Mouse (Mus musculus) cerebellum, adult 2 months (tissue): ENCODE measurements around the gene Churc1. TPM values are rescaled to one million over a fixed set of nuclear protein-coding genes. Genes with fewer than 3 reads are reported as not detected.
A peak's percentile ranks its signal among the peaks of the same experiment; 100 is the strongest.
"Not testable (repeated sequence)": the region's sequence is repeated elsewhere in the genome, so short reads cannot be mapped to it uniquely, and the experiment has no call there.

Source experiments
- DNase-seq, 2 experiments: peaks; one replicate each; pipeline ENCODE4 v3.0.0; 2021
- H3K27ac ChIP-seq: fragments of 200-500 bp; 2 replicates; pipeline ENCODE4 v1.5.1; 2012; ENCODE audit warnings: low read length, control low read depth, inconsistent platforms; ENCODE audit not compliant: insufficient read depth
- H3K27me3 ChIP-seq: fragments of 200-500 bp; 2 replicates; pipeline ENCODE4 v1.6.1; 2012; ENCODE audit warnings: inconsistent platforms, mild to moderate bottlenecking, low read length, moderate library complexity; ENCODE audit not compliant: control insufficient read depth, insufficient read depth
- H3K4me1 ChIP-seq: fragments of 200-500 bp; 2 replicates; pipeline ENCODE4 v1.6.1; 2011; ENCODE audit warnings: low read length; ENCODE audit not compliant: control insufficient read depth, insufficient read depth
- H3K4me3 ChIP-seq: fragments of 200-500 bp; replicated peaks from 2 replicates; pipeline ENCODE3; 2011; ENCODE audit warnings: mild to moderate bottlenecking, low read depth, low read length, control low read depth; ENCODE audit not compliant: insufficient read depth
- CTCF ChIP-seq: fragments of 200-500 bp; IDR thresholded peaks from 2 replicates; pipeline ENCODE4 v1.5.1; 2011; ENCODE audit warnings: low read depth, mild to moderate bottlenecking, control low read depth, low read length, moderate library complexity, borderline replicate concordance; ENCODE audit not compliant: insufficient read depth
- POLR2A ChIP-seq: fragments of 200-500 bp; IDR thresholded peaks from 2 replicates; pipeline ENCODE4 v1.6.1; 2011; ENCODE audit warnings: low read length, control low read depth, borderline replicate concordance; ENCODE audit not compliant: insufficient read depth
- WGBS: fragments of 180-500 bp; shearing (Covaris S2); methylation state at CpG from one replicate; pipeline ENCODE4 v1.1.7; 2018; 5-methylcytosine and 5-hydroxymethylcytosine counted together
- polyA plus RNA-seq: library from polyadenylated mRNA; depleted of rRNA; stranded (reverse); fragments of >200 nt; gene quantifications from 2 replicates; pipeline ENCODE4 v1.2.3, GENCODE M21; 2012

Churc1 gene
- polyA plus RNA-seq, 1 experiment, result 86.0 TPM

DNA sequence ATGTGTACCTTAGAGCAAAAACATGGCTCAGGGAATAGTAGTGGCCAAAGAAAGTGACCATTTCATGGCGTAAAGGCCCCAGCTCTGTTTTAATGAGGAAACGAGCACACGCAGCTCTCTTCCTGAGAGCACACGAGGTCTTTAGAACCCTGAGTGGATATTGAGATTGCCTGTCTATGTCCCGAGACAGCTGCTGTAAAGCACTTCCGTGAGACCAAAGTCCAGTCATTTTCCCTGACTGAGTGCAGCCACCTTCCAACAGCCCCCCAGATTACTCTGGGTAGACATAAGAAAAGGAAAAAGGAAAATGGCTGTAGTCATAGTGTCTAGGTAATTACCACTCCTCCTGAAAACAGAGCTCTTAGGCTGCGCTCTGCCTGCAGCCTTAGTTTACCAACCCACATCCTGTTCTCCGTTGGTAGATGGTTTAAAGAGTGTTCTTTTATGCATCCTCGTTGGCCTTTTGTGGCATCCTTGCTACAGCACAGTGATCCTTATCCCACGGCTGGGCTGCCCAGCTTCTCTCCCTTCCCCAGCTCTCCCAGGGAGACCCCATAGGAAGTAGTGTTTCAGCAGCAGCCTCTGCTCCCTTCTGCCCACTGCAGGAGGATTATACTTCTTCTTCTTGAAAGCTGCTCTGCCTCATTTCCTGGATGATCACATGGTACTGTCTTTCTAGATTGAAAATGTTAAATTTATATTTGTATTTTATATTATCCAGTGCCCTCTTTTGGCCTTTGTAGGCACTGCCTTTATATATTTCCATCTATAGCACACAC, 13.2 kb downstream of the Churc1 start:
- no peaks in the 10 kb centered on the region; the same call in 1 of the 2 replicates for H3K4me1 ChIP-seq
- WGBS, result 91% methylated on average over 10 of the region's 10 CpGs
- H3K27me3 ChIP-seq, result no peaks in the 10 kb centered on the region
- H3K27ac ChIP-seq, result no peak overlapping the region
- no peak for DNase-seq
- no peak for TF ChIP-seq POLR2A
- TF ChIP-seq CTCF, result no peak
- H3K4me3 ChIP-seq, result no peak overlapping the region

GRCm38 (mm10) chr12:76779951-76780350, 14.6 kb downstream of the Churc1 start:
- Histone ChIP-seq H3K27me3 (no peaks in the 10 kb centered on the region), H3K27ac (no peak overlapping the region), H3K4me3 (no peak overlapping the region), H3K4me1 (no peaks in the 10 kb centered on the region; the same call in 1 of the 2 replicates)
- TF ChIP-seq CTCF, result no peak
- no peak for TF ChIP-seq POLR2A
- WGBS, result 88% methylated on average over 5 of the region's 5 CpGs
- no peak for DNase-seq

DNA sequence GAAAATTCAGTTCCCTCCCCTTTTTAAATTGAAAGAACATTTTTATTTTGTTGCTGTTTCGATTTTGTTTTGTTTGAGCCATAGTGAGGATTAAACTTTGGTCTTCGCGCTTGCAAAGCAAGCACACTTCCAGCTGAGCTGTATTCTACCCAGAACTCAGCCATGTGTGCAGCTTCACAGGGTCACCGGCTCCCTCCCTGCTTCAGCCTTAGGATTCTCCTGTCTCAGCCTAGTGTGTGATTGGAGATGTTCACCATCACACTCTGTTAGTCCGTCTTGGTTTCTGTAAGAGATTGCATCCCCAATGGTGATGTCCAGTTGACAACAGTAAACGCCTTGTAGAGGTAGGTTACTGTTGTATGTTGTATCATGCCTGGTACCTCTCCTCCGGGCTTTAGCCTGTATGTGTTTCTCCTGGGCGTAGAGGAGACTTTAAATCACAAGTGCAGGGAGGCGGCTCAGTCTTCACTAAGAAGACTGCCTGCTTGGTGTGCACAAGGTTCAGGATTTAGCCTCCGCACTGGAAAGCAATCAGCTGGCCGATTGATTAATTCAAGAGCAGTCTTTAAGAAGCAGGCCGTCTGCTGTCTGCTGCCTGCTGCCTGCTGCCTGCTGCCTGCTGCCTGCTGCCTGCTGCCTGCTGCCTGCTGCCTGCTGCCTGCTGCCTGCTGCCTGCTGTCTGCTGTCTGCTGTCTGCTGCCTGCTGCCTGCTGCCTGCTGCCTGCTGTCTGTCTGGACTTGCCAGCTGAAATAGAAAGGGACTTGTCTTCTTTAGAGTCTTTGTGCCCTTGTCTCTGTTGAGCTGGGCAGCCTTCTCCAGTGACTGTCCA, 15.5 kb downstream of the Churc1 start:
- no peak for DNase-seq
- TF ChIP-seq CTCF (no peak), POLR2A (no peak)
- no peak overlapping the region for H3K27ac ChIP-seq
- no peaks in the 10 kb centered on the region for H3K27me3 ChIP-seq
- WGBS, result 60% methylated on average over 12 of the region's 12 CpGs
- no peaks in the 10 kb centered on the region; the same call in 1 of the 2 replicates for H3K4me1 ChIP-seq
- H3K4me3 ChIP-seq, result no peak overlapping the region

DNA sequence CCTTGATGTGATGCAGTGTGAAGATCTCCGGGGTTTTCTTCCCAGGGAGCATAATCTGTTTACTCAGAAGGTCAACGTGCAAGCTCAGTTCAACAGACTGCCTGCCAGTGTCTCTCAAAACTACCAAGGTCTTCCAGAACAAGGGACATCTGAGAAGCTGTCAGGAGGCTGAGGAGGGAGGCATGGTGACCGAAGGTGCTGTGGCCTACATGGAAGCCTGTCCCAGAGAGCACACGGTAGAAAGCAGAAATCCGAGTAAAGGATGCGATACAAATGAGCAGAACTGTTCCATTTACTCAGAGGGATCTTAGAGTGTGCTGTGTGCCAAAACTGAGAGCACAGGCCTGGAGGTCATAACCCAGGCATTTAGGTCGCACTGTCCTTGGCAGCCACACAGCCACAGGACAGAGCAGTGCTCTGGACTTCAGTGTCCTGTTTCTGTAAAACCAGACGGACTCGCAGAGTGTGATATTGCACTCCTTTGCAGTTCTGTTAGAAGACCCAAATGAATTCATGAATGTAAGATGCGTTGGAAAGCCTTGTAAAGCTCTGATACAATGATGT, 18.8 kb downstream of the Churc1 start:
- no peak for DNase-seq
- no peaks in the 10 kb centered on the region; the same call in 1 of the 2 replicates for H3K4me1 ChIP-seq
- no peaks in the 10 kb centered on the region for H3K27me3 ChIP-seq
- 65% methylated on average over 10 of the region's 10 CpGs for WGBS
- H3K27ac ChIP-seq, result no peak overlapping the region
- no peak overlapping the region for H3K4me3 ChIP-seq
- no peak for TF ChIP-seq POLR2A
- TF ChIP-seq CTCF, result no peak

DNA sequence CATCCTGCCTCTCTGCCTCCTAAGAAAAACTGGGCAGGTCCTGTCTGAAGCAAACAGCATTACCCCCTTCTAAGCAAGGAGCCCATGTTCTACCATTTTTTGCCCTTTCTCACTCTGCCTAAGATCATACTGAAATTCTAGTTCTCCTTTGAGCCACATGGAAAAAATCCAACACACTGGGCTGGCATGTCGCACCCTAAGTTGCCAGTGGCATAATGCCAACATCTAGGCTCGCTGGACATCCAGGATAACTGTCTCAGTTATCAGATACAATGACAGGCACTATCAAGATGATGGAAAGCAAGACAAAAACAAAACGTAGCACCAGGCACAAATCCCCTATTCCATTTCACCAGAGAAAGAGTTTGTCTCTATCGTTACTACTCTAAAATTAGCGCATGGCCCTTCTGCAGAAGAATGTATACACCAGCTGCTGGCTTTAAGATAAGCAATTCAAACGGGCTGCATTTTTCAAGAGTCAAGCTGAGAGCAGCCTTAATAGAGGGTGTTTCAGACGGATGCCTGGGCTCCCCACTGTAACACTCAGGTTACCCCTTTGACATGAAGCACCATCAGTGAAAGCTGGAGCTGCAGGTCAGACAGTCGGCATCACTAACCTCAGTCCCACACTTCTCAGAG, 25.2 kb downstream of the Churc1 start:
- no peak overlapping the region for H3K4me3 ChIP-seq
- TF ChIP-seq CTCF, result no peak
- no peak for TF ChIP-seq POLR2A
- peak in 1 of 2 experiments; percentile 37 for DNase-seq
- H3K27me3 ChIP-seq, result no peaks in the 10 kb centered on the region
- H3K27ac ChIP-seq, result no peak overlapping the region
- WGBS, result 33% methylated on average over 8 of the region's 8 CpGs
- peaks cover 5% of the 10 kb centered on the region; the same call in 1 of the 2 replicates for H3K4me1 ChIP-seq

DNA sequence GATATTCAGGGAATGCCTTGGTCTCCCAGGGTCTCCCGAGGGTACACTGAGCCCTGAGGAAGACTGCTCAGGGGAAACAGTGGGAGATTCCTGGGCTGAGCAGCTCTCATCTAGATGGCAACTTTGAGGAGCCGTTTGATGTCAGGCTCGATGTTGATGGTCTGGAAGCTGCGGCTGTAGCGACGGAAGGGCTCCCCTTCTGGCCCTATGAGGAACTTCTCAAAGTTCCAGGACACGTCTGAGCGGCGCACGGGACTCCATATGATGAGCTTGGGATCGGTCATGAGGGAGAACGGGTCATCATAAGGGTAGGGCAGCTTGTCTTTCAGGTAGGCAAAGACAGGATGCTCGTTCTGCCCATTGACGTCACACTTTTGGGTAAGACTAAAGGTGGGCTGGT, 27.2 kb downstream of the Churc1 start:
- H3K27ac ChIP-seq, H3K4me1 ChIP-seq, DNase-seq, H3K27me3 ChIP-seq, H3K4me3 ChIP-seq: not testable (repeated sequence)
- WGBS, result 60% methylated on average over 14 of the region's 14 CpGs

DNA sequence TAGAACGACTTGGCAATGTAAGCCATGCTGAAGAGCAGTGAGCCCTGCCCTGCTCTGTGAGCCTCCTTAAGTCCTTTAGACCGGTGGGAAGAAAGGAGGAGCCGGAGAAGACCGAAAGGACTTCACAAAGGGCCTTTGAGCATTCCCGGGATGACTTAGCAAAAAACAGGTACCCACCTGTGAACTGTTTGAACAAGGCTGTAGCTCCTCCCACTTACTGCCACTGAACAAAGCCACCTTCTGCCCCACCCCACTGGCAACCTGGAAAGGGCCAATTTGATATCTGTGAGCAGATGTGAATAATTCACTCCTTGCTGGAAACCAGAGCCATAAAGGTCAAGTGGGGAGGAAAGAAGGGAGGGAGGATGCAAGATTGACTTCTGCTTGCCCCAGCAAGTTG, 30.0 kb downstream of the Churc1 start, which contains the start of gene Gpx2:
TSS of gene Gpx2 (minus strand) at position 205 of the 400 bp plus-strand sequence.
- WGBS, result 84% methylated on average over 5 of the region's 5 CpGs

More for the DNA sequence above, 30.0 kb downstream of the Churc1 start, which contains the start of gene Gpx2:
- Histone ChIP-seq H3K27me3 (no peaks in the 10 kb centered on the region), H3K4me1 (peaks cover 3% of the 10 kb centered on the region; the same call in 1 of the 2 replicates), H3K27ac (no peak within 1 kb of the TSS), H3K4me3 (no peak within 1 kb of the TSS)
- TF ChIP-seq POLR2A (no peak), CTCF (no peak)
- DNase-seq, result no peak
